Mouse (Mus musculus) thymus, adult 2 months (tissue): Measurements from ENCODE around the gene Opcml.

Experiments used
- CTCF ChIP-seq: fragments of 200-500 bp; IDR thresholded peaks from 2 replicates; pipeline ENCODE4 v1.5.1; 2012; ENCODE audit warnings: mild to moderate bottlenecking, control low read depth, low read length, moderate library complexity, borderline replicate concordance; ENCODE audit not compliant: control insufficient read depth, poor library complexity, insufficient read depth; ENCODE audit errors: extremely low read depth
- POLR2A ChIP-seq: fragments of 200-500 bp; IDR thresholded peaks from 2 replicates; pipeline ENCODE4 v1.6.1; 2012; ENCODE audit warnings: mild to moderate bottlenecking, low read length, control low read depth, moderate library complexity; ENCODE audit not compliant: control insufficient read depth, poor library complexity, insufficient read depth; ENCODE audit errors: extremely low read depth

GRCm38 (mm10) chr9:28535006-28535405, 744.4 kb downstream of the Opcml start:
- TF ChIP-seq CTCF (no peak), POLR2A (no peak)
